Mouse (Mus musculus) intestine, embryonic 14.5 days (tissue): ENCODE results near the gene Onecut1. TPM values are rescaled to one million over a fixed set of nuclear protein-coding genes. Genes with fewer than 3 reads are reported as not detected.

Experiments
- ATAC-seq: fragments of 200-750 bp; cut with Nextera tagmentation; replicated peaks from 2 replicates; pipeline ENCODE4 v1.8.0; 2017; ENCODE audit warnings: low read depth, moderate number of reproducible peaks, moderate TSS enrichment, moderate library complexity; ENCODE audit not compliant: low FRiP score, low TSS enrichment
- DNase-seq: peaks from one replicate; pipeline ENCODE4 v3.0.0-alpha.2; 2018; ENCODE audit warnings: low spot score
- H3K27ac ChIP-seq: fragments of 300-500 bp; sonication (generic); 2 replicates; pipeline ENCODE4 v1.5.1; 2014; ENCODE audit warnings: low read depth, mild to moderate bottlenecking, control low read depth
- H3K27me3 ChIP-seq: fragments of 300-500 bp; sonication (generic); replicated peaks from 2 replicates; pipeline ENCODE4 v1.6.1; 2014; ENCODE audit warnings: low read length, control low read depth; ENCODE audit not compliant: control insufficient read depth, insufficient read depth
- H3K36me3 ChIP-seq: fragments of 300-500 bp; sonication (generic); 2 replicates; pipeline ENCODE4 v1.6.1; 2014; ENCODE audit warnings: low read length, control low read depth; ENCODE audit not compliant: control insufficient read depth, insufficient read depth
- H3K4me1 ChIP-seq: fragments of 300-500 bp; sonication (generic); replicated peaks from 2 replicates; pipeline ENCODE4 v1.6.1; 2014; ENCODE audit warnings: low read length, control low read depth, mixed read lengths; ENCODE audit not compliant: control insufficient read depth, insufficient read depth
- H3K4me2 ChIP-seq: fragments of 300-500 bp; sonication (generic); 2 replicates; pipeline ENCODE4 v1.6.1; 2014; ENCODE audit warnings: low read length
- H3K4me3 ChIP-seq: fragments of 300-500 bp; sonication (generic); 2 replicates; pipeline ENCODE4 v1.5.1; 2014; ENCODE audit warnings: low read depth, low read length, control low read depth, mixed read lengths
- H3K9ac ChIP-seq: fragments of 300-500 bp; sonication (generic); 2 replicates; pipeline ENCODE4 v1.6.1; 2014; ENCODE audit warnings: mild to moderate bottlenecking, low read length
- H3K9me3 ChIP-seq: fragments of 300-500 bp; sonication (generic); 2 replicates; pipeline ENCODE4 v1.6.1; 2016; ENCODE audit warnings: low read length, control low read depth; ENCODE audit not compliant: control insufficient read depth
- WGBS: fragments of 180-500 bp; shearing (Covaris S2); extraction: QIAGEN DNeasy Blood & Tissue Kit; methylation state at CpG from one replicate; pipeline ENCODE4 v1.1.7; 2014; 5-methylcytosine and 5-hydroxymethylcytosine counted together
- polyA plus RNA-seq: library from polyadenylated mRNA; unstranded; fragments of >200 nt; fragmentation: Nextera tagmentation; extraction: Ambion mirVana; gene quantifications from 2 replicates; pipeline ENCODE4 v1.2.1, GENCODE M21; 2014

Gene Onecut1
- 0.47 and 2.0 TPM in 2 replicates for polyA plus RNA-seq

DNA sequence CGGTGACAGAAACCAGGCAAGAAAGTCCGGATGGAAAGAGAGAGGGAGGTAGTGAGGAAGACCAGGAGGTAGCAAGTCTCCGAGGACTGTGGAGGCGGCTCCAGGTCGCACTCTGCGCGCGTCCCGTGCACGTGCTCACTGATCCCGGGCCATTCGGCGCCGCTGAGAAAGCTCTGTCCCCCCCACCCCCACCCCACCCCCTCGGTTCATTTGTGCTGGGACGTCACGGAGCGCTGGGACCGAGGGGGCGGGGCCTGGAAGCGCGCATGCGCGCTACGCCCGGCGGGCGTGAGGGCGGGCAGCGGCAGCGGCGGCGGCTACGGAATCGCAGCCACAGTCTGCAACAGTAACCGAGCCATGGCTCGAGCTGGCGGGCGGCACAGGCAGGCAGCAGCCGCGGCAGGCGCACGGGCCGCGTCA is at the start of gene Onecut1:
Gene Onecut1, plus strand, starts transcription at position 361 of the 420 bp plus-strand sequence.
- Histone ChIP-seq H3K9me3 (no peaks in the 10 kb centered on the region), H3K36me3 (no peaks in the 10 kb centered on the region), H3K27me3 (peaks cover 99% of the 10 kb centered on the region), H3K4me1 (peaks cover 11% of the 10 kb centered on the region), H3K4me2 (peak within 1 kb of the TSS; percentile 94), H3K9ac (peak within 1 kb of the TSS; percentile 17), H3K4me3 (peak within 1 kb of the TSS; percentile 48), H3K27ac (no peak within 1 kb of the TSS)
- DNase-seq, result peak; percentile 91
- peak; percentile 59 for ATAC-seq
- 1% methylated on average over 37 of the region's 45 CpGs for WGBS

DNA sequence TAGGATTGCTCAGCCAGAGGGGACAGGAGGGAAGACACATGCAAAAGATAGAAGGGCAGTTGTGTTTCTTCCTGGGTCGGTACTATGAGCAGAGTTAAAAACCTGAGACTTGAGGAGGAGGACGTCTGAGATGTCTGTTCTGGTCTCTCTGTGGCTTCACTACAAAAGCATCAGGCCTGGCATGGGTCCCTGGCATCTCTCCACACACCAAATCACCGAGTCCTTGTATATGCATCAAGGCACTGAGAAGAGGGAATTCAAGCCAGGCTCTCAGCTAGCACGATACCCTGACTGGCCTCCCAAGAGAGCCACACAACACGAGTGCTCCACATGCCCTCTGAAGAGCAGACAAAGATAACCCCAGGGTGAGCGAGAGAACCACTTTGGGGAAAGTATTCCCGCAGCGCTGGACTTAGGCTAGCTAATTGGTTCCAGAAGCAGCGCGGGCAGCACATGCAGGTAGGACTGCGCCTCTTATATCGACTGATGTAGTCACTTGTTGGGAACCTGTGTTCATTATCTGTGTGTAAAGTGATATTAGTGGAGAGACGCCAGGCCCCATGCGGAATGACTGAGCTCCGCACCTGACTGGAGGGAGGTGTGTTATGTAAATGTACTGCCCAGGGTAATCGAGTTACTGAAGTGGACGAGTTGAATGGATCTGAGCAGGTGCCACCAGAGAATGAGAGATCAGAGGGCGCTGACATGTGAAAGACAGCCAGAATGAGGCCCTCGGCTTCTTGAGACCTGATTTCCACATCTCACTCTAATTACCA is 41.8 kb upstream of the Onecut1 start:
- H3K9me3 ChIP-seq, result no peaks in the 10 kb centered on the region
- H3K36me3 ChIP-seq, result no peaks in the 10 kb centered on the region
- no peak for DNase-seq
- no peak overlapping the region for H3K4me2 ChIP-seq
- no peak for ATAC-seq
- H3K27ac ChIP-seq, result no peak overlapping the region
- 70% methylated on average over 19 of the region's 19 CpGs for WGBS
- no peaks in the 10 kb centered on the region for H3K4me1 ChIP-seq
- H3K27me3 ChIP-seq, result 0 out of 2 replicates have a peak, but pooled peaks cover 3% of the 10 kb centered on the region
- H3K4me3 ChIP-seq, result no peak overlapping the region
- no peak overlapping the region for H3K9ac ChIP-seq

DNA sequence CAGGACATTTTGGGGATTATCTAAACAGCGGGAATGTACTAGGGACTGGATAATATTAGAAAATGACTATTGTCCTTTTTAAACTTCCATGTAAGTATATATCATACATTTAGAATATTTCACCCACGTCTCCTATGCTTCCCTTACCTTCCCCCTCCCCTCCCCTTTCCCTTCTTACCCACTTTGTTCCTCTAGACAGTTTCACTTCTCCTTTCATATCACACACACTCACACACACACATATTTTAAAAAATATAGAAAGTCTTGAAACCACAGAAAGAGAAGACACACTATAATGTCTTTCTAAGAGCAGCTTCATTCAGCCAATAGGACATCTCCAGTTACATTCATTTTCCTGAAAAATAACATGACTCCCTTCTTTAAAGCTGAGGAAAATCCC is 36.6 kb upstream of the Onecut1 start:
- no peaks in the 10 kb centered on the region for H3K9me3 ChIP-seq
- H3K4me3 ChIP-seq, result no peak overlapping the region
- no peak for ATAC-seq
- H3K9ac ChIP-seq, result no peak overlapping the region
- 69% methylated on average over 2 of the region's 2 CpGs for WGBS
- no peaks in the 10 kb centered on the region for H3K27me3 ChIP-seq
- no peak for DNase-seq
- H3K4me2 ChIP-seq, result no peak overlapping the region
- no peak overlapping the region for H3K27ac ChIP-seq
- no peaks in the 10 kb centered on the region for H3K4me1 ChIP-seq
- H3K36me3 ChIP-seq, result no peaks in the 10 kb centered on the region

DNA sequence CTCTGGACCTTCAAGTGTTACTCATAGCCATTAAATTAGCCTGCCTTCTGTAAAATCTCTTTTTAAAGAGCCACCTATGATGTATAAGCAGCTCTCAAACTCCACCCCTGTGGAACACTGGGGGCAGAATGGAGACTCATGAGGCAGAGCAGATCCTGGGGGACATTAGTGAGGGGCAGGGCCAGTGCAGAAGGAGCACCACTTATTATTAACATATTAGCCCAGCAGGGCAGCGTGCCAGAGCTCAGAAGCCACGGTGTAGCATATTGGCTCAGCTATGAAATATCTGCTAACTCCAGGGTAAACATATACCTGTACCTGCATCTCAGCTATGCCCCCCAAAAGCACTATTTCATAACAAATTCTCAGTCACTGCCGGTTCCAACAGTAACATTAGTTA is 32.5 kb upstream of the Onecut1 start:
- H3K36me3 ChIP-seq, result no peaks in the 10 kb centered on the region
- no peak for DNase-seq
- no peaks in the 10 kb centered on the region for H3K4me1 ChIP-seq
- H3K4me2 ChIP-seq, result no peak overlapping the region
- no peaks in the 10 kb centered on the region for H3K9me3 ChIP-seq
- H3K4me3 ChIP-seq, result no peak overlapping the region
- no peaks in the 10 kb centered on the region for H3K27me3 ChIP-seq
- no peak overlapping the region for H3K9ac ChIP-seq
- ATAC-seq, result no peak
- 72% methylated on average over 3 of the region's 3 CpGs for WGBS
- no peak overlapping the region for H3K27ac ChIP-seq

DNA sequence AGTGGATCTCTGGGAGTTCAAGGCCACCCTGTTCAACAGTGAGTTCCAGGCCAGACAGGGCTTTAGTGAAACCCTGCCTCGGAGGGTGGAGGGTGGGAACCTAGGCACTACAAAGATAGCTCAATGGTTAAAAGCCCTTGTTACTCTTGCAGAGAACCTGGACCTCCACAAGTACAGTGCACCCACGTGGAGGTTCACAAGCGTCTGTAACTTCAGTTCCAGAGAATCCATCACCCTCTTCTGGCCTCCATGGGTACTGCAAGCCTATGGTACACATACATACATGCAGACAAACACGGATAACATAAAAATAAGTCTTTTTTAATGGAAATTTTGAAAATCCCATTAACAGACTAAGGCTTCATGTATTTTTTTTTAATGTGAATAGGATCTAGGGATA is 18.8 kb upstream of the Onecut1 start:
- ATAC-seq (no peak), DNase-seq (no peak)
- Histone ChIP-seq H3K27ac (no peak overlapping the region), H3K9me3 (0 out of 2 replicates have a peak, but pooled peaks cover 4% of the 10 kb centered on the region), H3K9ac (no peak overlapping the region), H3K4me1 (no peaks in the 10 kb centered on the region), H3K27me3 (peaks cover 42% of the 10 kb centered on the region), H3K4me3 (no peak overlapping the region), H3K4me2 (no peak overlapping the region), H3K36me3 (no peaks in the 10 kb centered on the region)
- 83% methylated on average over 4 of the region's 4 CpGs for WGBS

DNA sequence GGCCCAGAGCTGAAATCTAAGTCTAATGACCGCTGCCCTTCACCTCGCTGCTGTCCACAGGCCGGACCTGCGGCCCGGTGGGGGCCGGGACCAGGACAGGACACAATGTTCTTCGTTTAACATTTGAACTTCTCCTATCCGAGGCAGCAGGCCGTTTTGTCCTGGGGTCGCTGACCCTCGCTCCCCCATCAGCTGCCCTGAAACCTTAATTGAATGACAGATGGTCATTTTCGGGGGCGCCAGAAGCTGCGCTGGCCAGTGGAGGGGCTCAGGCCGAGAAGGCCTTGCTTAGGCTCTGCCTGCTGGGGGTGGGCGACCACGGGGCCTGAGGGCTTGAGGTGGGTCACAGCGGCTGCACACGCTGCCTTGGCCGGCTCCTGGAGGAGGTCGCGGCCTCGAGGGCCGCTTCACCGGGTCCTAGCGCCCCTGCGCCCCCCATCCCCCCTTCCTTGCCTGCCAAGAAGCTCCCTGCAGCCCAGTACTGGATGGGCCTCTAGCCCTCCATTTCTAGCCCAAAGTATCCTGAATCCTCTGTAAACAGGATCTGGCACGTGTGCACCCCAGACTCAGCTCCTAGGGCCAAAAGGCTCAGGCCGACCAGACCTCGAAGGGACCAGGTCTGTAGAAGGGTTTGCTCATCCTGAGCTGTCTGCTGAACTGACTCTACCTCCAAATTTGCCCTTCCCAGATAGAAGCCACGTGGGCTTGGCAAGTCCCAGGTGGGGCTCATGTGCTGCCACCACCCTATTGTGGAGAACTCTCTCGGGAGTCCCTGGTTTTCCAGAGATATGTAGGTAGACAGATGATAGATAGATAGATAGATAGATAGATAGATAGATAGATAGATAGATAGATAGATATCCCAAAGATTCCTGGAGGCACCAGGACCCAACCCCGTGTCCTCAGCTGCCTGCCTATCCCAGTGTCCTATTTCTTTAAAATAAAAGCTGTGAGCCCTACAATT is 14.6 kb upstream of the Onecut1 start:
- Histone ChIP-seq H3K36me3 (no peaks in the 10 kb centered on the region), H3K27ac (no peak overlapping the region), H3K9ac (no peak overlapping the region), H3K4me2 (no peak overlapping the region), H3K9me3 (0 out of 2 replicates have a peak, but pooled peaks cover 4% of the 10 kb centered on the region), H3K27me3 (peaks cover 80% of the 10 kb centered on the region), H3K4me3 (no peak overlapping the region; the same call in 1 of the 2 replicates), H3K4me1 (no peaks in the 10 kb centered on the region)
- WGBS, result 5% methylated on average over 33 of the region's 33 CpGs
- no peak for ATAC-seq
- DNase-seq, result no peak

DNA sequence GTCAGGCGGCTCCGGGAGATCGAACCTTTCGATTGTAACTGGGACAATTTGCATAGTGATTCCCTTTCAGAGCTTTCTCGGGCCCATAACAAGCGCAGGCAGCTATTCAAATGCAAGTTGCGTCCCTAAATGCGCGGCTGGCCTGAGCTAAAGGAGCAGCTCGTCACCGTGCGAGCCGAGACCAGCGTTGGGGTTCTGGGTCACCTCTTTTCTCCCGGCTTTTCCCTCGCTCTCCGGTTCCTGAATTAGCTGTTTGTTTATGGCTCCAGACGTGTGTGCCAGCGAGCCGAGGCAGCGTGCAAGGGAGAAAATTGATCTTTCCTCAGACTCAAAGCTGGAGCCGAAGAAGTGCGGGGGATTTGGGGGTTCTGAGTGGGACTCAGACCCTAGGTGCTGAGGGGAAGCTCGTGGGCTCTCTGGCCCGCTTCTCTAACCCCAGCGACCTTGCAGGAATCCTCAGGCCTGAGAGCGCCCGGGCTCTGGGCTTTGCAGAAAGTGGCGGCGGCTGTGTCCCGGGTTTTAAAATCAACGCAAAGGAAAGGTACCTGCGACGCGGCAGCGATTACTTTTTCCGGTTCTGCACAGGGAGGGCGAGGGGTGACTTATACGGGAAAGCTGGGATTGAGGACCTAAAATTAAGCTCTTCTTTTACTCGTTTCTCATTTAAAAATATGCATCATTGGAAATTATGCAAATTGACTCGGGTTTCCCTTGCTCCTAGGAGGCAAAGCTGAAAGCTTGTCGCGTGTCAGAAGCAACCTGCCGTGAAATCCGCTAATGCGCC is 13.1 kb upstream of the Onecut1 start:
- Histone ChIP-seq H3K27me3 (peaks cover 94% of the 10 kb centered on the region), H3K4me3 (peak overlapping the region; percentile 29), H3K27ac (no peak overlapping the region), H3K36me3 (no peaks in the 10 kb centered on the region), H3K4me1 (no peaks in the 10 kb centered on the region), H3K4me2 (peak overlapping the region; percentile 48), H3K9ac (no peak overlapping the region), H3K9me3 (no peaks in the 10 kb centered on the region)
- ATAC-seq (no peak), DNase-seq (peak; percentile 76)
- WGBS, result under 1% methylated on average over 46 of the region's 46 CpGs
